Mouse (Mus musculus): ENCODE measurements around the gene Rasa2. TPM values are rescaled to one million over a fixed set of nuclear protein-coding genes. Genes with fewer than 3 reads are reported as not detected.

Rasa2 gene
- polyA plus RNA-seq, 1 experiment, result 1.2 TPM

Other genes with a start within 250 kb of the Rasa2 start
- 221 TPM for gene Rnf7, start 152.9 kb downstream of the Rasa2 start, polyA plus RNA-seq (2012; fragmentation: generic; extraction: Trizol)
- not detected for gene Gm28729, start 106.4 kb downstream of the Rasa2 start, polyA plus RNA-seq (2012; fragmentation: generic; extraction: Trizol)
- 9.1 TPM for gene Zbtb38, start 121.2 kb upstream of the Rasa2 start, polyA plus RNA-seq (2012; fragmentation: generic; extraction: Trizol)